Mouse (Mus musculus) gonadal fat pad, adult 2 months (tissue): ENCODE results near the gene Vmn1r71. TPM values are rescaled to one million over a fixed set of nuclear protein-coding genes. Genes with fewer than 3 reads are reported as not detected.
"Not testable (repeated sequence)": the region's sequence is repeated elsewhere in the genome, so short reads cannot be mapped to it uniquely, and the experiment has no call there.

Experiments used
- DNase-seq: peaks from one replicate; pipeline ENCODE4 v3.0.0-alpha.2; 2012; ENCODE audit warnings: low read depth
- polyA plus RNA-seq: library from polyadenylated mRNA; depleted of rRNA; stranded (reverse); fragments of >200 nt; gene quantifications from 2 replicates; pipeline ENCODE4 v1.2.3, GENCODE M21; 2012; rRNA removed

Vmn1r71 gene
- not detected in 2 replicates for polyA plus RNA-seq

DNA sequence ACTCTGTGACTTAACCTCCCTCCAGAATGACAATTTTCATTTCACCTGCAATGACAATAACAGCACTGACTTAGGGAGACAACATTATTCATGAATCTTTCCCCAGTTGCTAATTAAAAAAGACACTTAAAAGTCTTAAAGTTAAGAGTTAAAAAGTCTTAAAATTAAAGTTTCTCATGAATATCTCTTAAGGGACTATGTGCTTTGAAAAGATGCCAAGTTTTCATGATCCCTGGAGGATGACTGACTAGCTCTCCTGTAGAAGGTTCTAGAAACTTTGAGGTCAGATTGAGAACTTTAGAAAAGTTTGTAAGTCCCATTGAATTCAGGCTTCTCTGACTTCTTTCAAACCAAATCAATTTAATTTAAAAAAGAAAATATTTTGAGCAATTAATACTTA lies at the start of gene Vmn1r71:
Gene Vmn1r71, minus strand, starts transcription at position 101 of the 400 bp plus-strand sequence.
- DNase-seq, result no peak

DNA sequence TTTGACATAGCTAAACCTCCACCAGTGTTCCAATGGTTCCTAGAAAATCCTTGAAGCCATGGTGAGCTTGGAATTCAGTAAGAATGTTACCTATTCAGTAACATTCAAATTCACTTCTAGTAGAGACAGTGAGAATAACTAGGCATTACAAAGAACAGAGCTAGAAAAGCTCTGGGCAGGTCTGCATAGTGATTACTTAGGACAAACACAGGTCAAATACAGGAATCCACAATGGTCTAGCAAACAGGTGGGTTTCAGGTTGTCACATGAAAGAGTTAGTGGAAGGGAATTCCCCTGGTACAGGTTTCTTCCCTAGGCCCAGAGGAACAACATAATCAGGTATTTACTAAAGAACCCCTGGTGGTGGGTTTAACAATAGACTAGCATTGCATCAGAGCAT lies 3.4 kb upstream of the Vmn1r71 start:
- not testable (repeated sequence) for DNase-seq

Other genes starting within 250 kb of the Vmn1r71 start
- not detected in 2 replicates for gene Vmn1r68, start 195.9 kb downstream of the Vmn1r71 start, polyA plus RNA-seq
- not detected in 2 replicates for gene Vmn1r69, start 140.7 kb downstream of the Vmn1r71 start, polyA plus RNA-seq
- gene Vmn1r70, start 122.8 kb downstream of the Vmn1r71 start, polyA plus RNA-seq, result not detected in 2 replicates
- not detected in 2 replicates for gene Nlrp4b, start 66.6 kb downstream of the Vmn1r71 start, polyA plus RNA-seq
- gene Zscan4b, start 150.7 kb upstream of the Vmn1r71 start, polyA plus RNA-seq, result not detected in 2 replicates